Mouse (Mus musculus) midbrain, embryonic 13.5 days (tissue): ENCODE data around the gene 6030468B19Rik. TPM values are rescaled to one million over a fixed set of nuclear protein-coding genes. Genes with fewer than 3 reads are reported as not detected.
"Not testable (repeated sequence)": the region's sequence is repeated elsewhere in the genome, so short reads cannot be mapped to it uniquely, and the experiment has no call there.

Experiments used
- ATAC-seq: fragments of 200-750 bp; cut with Nextera tagmentation; 2 replicates; pipeline ENCODE4 v1.8.0; 2017; ENCODE audit warnings: mild to moderate bottlenecking, moderate TSS enrichment, moderate library complexity
- H3K27ac ChIP-seq: fragments of 300-500 bp; sonication (generic); 2 replicates; pipeline ENCODE4 v1.5.1; 2015; ENCODE audit warnings: inconsistent platforms, mild to moderate bottlenecking, moderate library complexity
- H3K27me3 ChIP-seq: fragments of 300-500 bp; sonication (generic); 2 replicates; pipeline ENCODE4 v1.6.1; 2015; ENCODE audit warnings: mild to moderate bottlenecking, inconsistent platforms
- H3K36me3 ChIP-seq: fragments of 300-500 bp; sonication (generic); 2 replicates; pipeline ENCODE4 v1.6.1; 2015; ENCODE audit warnings: mild to moderate bottlenecking, inconsistent platforms
- H3K4me1 ChIP-seq: fragments of 300-500 bp; sonication (generic); replicated peaks from 2 replicates; pipeline ENCODE4 v1.6.1; 2015; ENCODE audit warnings: inconsistent platforms
- H3K4me2 ChIP-seq: fragments of 300-500 bp; sonication (generic); replicated peaks from 2 replicates; pipeline ENCODE4 v1.6.1; 2015; ENCODE audit warnings: moderate library complexity, mild to moderate bottlenecking, inconsistent platforms
- H3K4me3 ChIP-seq: fragments of 300-500 bp; sonication (generic); replicated peaks from 2 replicates; pipeline ENCODE4 v1.5.1; 2015; ENCODE audit warnings: mild to moderate bottlenecking, inconsistent platforms
- H3K9ac ChIP-seq: fragments of 300-500 bp; sonication (generic); replicated peaks from 2 replicates; pipeline ENCODE4 v1.6.1; 2015; ENCODE audit warnings: mild to moderate bottlenecking, inconsistent platforms
- H3K9me3 ChIP-seq: fragments of 300-500 bp; sonication (generic); 2 replicates; pipeline ENCODE4 v1.6.1; 2016; ENCODE audit warnings: mild to moderate bottlenecking, inconsistent platforms
- WGBS: fragments of 180-500 bp; shearing (Covaris S2); methylation state at CpG from one replicate; pipeline ENCODE4 v1.1.7; 2015; 5-methylcytosine and 5-hydroxymethylcytosine counted together
- polyA plus RNA-seq: library from polyadenylated mRNA; unstranded; fragments of >200 nt; fragmentation: Nextera tagmentation; extraction: Ambion mirVana; gene quantifications from 2 replicates; pipeline ENCODE4 v1.2.1, GENCODE M21; 2015

Gene 6030468B19Rik
- polyA plus RNA-seq, 1 experiment from 2014 or later = not detected

GRCm38 (mm10) chr11:117810401-117811046 lies 13.1 kb downstream of the 6030468B19Rik start:
- peaks cover 14% of the 10 kb centered on the region for H3K36me3 ChIP-seq
- peak overlapping the region; percentile 65 for H3K9ac ChIP-seq
- peak; percentile 84 for ATAC-seq
- under 1% methylated on average over 21 of the region's 21 CpGs for WGBS
- peak overlapping the region; percentile 93 for H3K4me2 ChIP-seq
- peak overlapping the region; percentile 61 for H3K4me3 ChIP-seq
- H3K27ac ChIP-seq = no peak overlapping the region; the same call in 1 of the 2 replicates
- no peaks in the 10 kb centered on the region for H3K9me3 ChIP-seq
- H3K4me1 ChIP-seq = peaks cover 24% of the 10 kb centered on the region
- peaks cover 23% of the 10 kb centered on the region for H3K27me3 ChIP-seq

- Histone ChIP-seq H3K27ac (no peak overlapping the region), H3K9me3 (no peaks in the 10 kb centered on the region), H3K27me3 (peaks cover 17% of the 10 kb centered on the region), H3K9ac (no peak overlapping the region), H3K4me3 (no peak overlapping the region), H3K4me1 (peaks cover 24% of the 10 kb centered on the region), H3K4me2 (no peak overlapping the region), H3K36me3 (peaks cover 33% of the 10 kb centered on the region)
- WGBS = 83% methylated on average over 5 of the region's 5 CpGs
- no peak for ATAC-seq
Measured at GRCm38 (mm10) chr11:117813867-117814266, 16.4 kb downstream of the 6030468B19Rik start.

DNA sequence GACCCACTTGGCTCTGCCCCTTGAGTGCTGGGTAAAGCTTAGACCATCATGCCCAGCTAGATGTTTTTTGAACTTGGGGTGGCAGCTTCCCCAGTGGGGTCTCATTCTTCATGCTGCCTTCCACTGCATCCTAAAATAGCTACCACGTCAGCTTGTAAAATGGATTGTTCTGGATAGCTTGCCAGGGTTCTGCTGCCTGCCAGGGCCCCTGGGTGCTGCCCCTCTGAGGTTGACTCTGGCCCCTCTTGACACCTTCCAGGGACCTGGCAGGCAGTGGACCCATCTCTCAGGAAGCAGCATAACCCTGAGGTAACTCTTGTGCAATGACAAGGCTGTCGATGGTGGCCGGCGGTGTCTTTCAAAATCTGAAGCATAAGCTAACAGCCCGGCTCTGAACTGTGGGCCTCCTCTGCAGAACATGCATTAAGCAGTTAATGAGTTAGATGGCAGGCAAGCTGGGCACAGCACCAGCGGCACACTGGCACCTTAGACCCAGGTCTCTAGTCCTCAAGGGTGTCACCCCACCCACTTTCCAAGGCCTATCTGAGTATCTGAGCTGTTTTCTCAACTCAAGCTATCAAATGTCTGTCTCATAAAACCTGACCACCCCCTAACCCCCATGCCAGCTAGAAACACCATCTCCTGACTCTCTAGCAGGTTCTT lies 17.4 kb downstream of the 6030468B19Rik start:
- no peak for ATAC-seq
- H3K9me3 ChIP-seq = no peaks in the 10 kb centered on the region
- H3K27me3 ChIP-seq = peaks cover 7% of the 10 kb centered on the region
- H3K4me1 ChIP-seq = peaks cover 19% of the 10 kb centered on the region
- peaks cover 35% of the 10 kb centered on the region for H3K36me3 ChIP-seq
- no peak overlapping the region for H3K4me2 ChIP-seq
- no peak overlapping the region for H3K9ac ChIP-seq
- H3K4me3 ChIP-seq = no peak overlapping the region
- WGBS = 92% methylated on average over 6 of the region's 6 CpGs
- H3K27ac ChIP-seq = no peak overlapping the region

DNA sequence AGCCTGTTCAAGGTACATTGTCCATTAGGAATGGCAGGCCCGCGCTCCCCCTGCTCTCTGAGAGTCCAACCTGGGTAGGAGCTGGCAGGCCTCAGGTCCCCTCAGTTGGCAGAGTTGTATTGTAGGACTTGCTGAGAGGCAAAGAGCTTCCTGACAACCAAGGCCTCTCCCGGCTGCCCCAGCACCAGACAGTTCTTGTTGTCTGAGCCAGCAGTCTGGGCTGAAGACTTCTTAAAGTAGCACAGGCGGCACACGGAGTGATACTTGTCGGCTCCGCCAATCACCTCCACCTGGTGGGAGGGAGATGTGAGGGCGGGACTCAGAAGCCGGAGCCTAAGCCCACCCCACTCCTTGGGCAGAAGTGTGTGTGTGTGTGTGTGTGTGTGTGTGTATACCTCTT lies 18.4 kb downstream of the 6030468B19Rik start:
- H3K9ac ChIP-seq, ATAC-seq, H3K4me3 ChIP-seq, H3K27ac ChIP-seq, H3K4me1 ChIP-seq, H3K9me3 ChIP-seq, H3K4me2 ChIP-seq, H3K27me3 ChIP-seq: not testable (repeated sequence)
- WGBS = 85% methylated on average over 9 of the region's 9 CpGs
- peaks cover 35% of the 10 kb centered on the region for H3K36me3 ChIP-seq

GRCm38 (mm10) chr11:117816389-117816996 lies 19.0 kb downstream of the 6030468B19Rik start:
- H3K4me1 ChIP-seq = peaks cover 4% of the 10 kb centered on the region
- H3K27me3 ChIP-seq = no peaks in the 10 kb centered on the region
- H3K4me2 ChIP-seq = no peak overlapping the region
- no peak overlapping the region for H3K4me3 ChIP-seq
- 90% methylated on average over 12 of the region's 13 CpGs for WGBS
- H3K27ac ChIP-seq = no peak overlapping the region
- no peaks in the 10 kb centered on the region for H3K9me3 ChIP-seq
- peaks cover 35% of the 10 kb centered on the region for H3K36me3 ChIP-seq
- H3K9ac ChIP-seq = no peak overlapping the region
- ATAC-seq = no peak

GRCm38 (mm10) chr11:117819095-117819494 lies 21.6 kb downstream of the 6030468B19Rik start:
- H3K36me3 ChIP-seq = peaks cover 36% of the 10 kb centered on the region

GRCm38 (mm10) chr11:117820173-117820572 lies 22.7 kb downstream of the 6030468B19Rik start:
- 94% methylated on average over 7 of the region's 7 CpGs for WGBS
- Histone ChIP-seq H3K4me1 (peaks cover 16% of the 10 kb centered on the region), H3K9ac (no peak overlapping the region), H3K9me3 (no peaks in the 10 kb centered on the region), H3K4me3 (no peak overlapping the region), H3K27ac (no peak overlapping the region), H3K27me3 (no peaks in the 10 kb centered on the region), H3K4me2 (no peak overlapping the region), H3K36me3 (peaks cover 35% of the 10 kb centered on the region)
- ATAC-seq = no peak

More at GRCm38 (mm10) chr11:117819095-117819494, 21.6 kb downstream of the 6030468B19Rik start:
- peaks cover 7% of the 10 kb centered on the region for H3K4me1 ChIP-seq
- H3K27ac ChIP-seq = no peak overlapping the region
- H3K27me3 ChIP-seq = no peaks in the 10 kb centered on the region
- H3K4me3 ChIP-seq = no peak overlapping the region
- no peaks in the 10 kb centered on the region for H3K9me3 ChIP-seq
- WGBS = 64% methylated on average over 8 of the region's 8 CpGs
- no peak overlapping the region for H3K9ac ChIP-seq
- no peak for ATAC-seq
- no peak overlapping the region for H3K4me2 ChIP-seq

GRCm38 (mm10) chr11:117821868-117822267 lies 24.4 kb downstream of the 6030468B19Rik start:
- Histone ChIP-seq H3K9me3 (no peaks in the 10 kb centered on the region), H3K4me2 (no peak overlapping the region), H3K9ac (no peak overlapping the region), H3K4me1 (peaks cover 33% of the 10 kb centered on the region), H3K4me3 (no peak overlapping the region), H3K27ac (no peak overlapping the region; the same call in 1 of the 2 replicates), H3K27me3 (no peaks in the 10 kb centered on the region), H3K36me3 (peaks cover 24% of the 10 kb centered on the region; the same call in 1 of the 2 replicates)
- WGBS = 88% methylated on average over 9 of the region's 9 CpGs
- ATAC-seq = no peak

- 88% methylated on average over 7 of the region's 7 CpGs for WGBS
- H3K9me3 ChIP-seq = no peaks in the 10 kb centered on the region
- H3K4me3 ChIP-seq = no peak overlapping the region
- H3K27ac ChIP-seq = no peak overlapping the region
- 0 out of 2 replicates have a peak overlapping the region, but pooled peaks have one; percentile 16 for H3K9ac ChIP-seq
- peaks cover 40% of the 10 kb centered on the region for H3K4me1 ChIP-seq
- H3K27me3 ChIP-seq = no peaks in the 10 kb centered on the region
- no peak for ATAC-seq
- 0 out of 2 replicates have a peak, but pooled peaks cover 21% of the 10 kb centered on the region for H3K36me3 ChIP-seq
- H3K4me2 ChIP-seq = no peak overlapping the region
Measured at GRCm38 (mm10) chr11:117822728-117823241, 25.3 kb downstream of the 6030468B19Rik start.

- Histone ChIP-seq H3K36me3 (0 out of 2 replicates have a peak, but pooled peaks cover 16% of the 10 kb centered on the region), H3K4me2 (no peak overlapping the region), H3K4me1 (peaks cover 46% of the 10 kb centered on the region), H3K27ac (no peak overlapping the region), H3K9me3 (no peaks in the 10 kb centered on the region), H3K27me3 (no peaks in the 10 kb centered on the region), H3K9ac (no peak overlapping the region), H3K4me3 (no peak overlapping the region)
- WGBS = 92% methylated on average over 6 of the region's 6 CpGs
- no peak for ATAC-seq
Measured at GRCm38 (mm10) chr11:117823411-117823810, 26.0 kb downstream of the 6030468B19Rik start.

GRCm38 (mm10) chr11:117824060-117824969 lies 26.9 kb downstream of the 6030468B19Rik start:
- H3K4me3 ChIP-seq = peak overlapping the region; percentile 47
- H3K9me3 ChIP-seq = no peaks in the 10 kb centered on the region
- H3K4me1 ChIP-seq = peaks cover 51% of the 10 kb centered on the region
- WGBS = 24% methylated on average over 23 of the region's 23 CpGs
- H3K27me3 ChIP-seq = no peaks in the 10 kb centered on the region
- H3K4me2 ChIP-seq = peak overlapping the region; percentile 84
- H3K36me3 ChIP-seq = 0 out of 2 replicates have a peak, but pooled peaks cover 13% of the 10 kb centered on the region
- no peak overlapping the region for H3K27ac ChIP-seq
- ATAC-seq = peak; percentile 84
- H3K9ac ChIP-seq = peak overlapping the region; percentile 17; the same call in 1 of the 2 replicates
